9 mouse cellular contexts compared by ENCODE assay signal in genomic region chr1:151863797-151864147, GRCm38 (mm10).
DNase-seq lines count a peak whose midpoint lies in the region; ATAC-seq and TF ChIP-seq lines count a peak whose summit lies in the region.
"Had no signal": no experiment of that assay in that cellular context is flagged by ENCODE, and none has a peak within 500 bp of the region (broad histone marks: within the 10 kb centered on the region; RNA-seq: fewer than 3 reads in every experiment).

No protein-coding gene starts in this region.

- H3K9me3 ChIP-seq in intestine, embryonic 14.5 days (ENCODE audit: control insufficient read depth, low read length): no peaks in the 10 kb centered on the region
- no peaks in the 10 kb centered on the region for H3K9me3 ChIP-seq in intestine, postnatal 0 days (ENCODE audit: control insufficient read depth)
- H3K9me3 ChIP-seq in intestine, embryonic 15.5 days: no peaks in the 10 kb centered on the region
- H3K9me3 ChIP-seq: hindbrain, embryonic 13.5 days had no signal

- H3K4me3 ChIP-seq in intestine, embryonic 14.5 days (ENCODE audit: low read depth, low read length): no peak overlapping the region
- no peak overlapping the region for H3K4me3 ChIP-seq in intestine, postnatal 0 days (ENCODE audit: low read depth, low read length)
- no peak overlapping the region for H3K4me3 ChIP-seq in intestine, embryonic 15.5 days (replicated peaks)
- H3K4me3 ChIP-seq: hindbrain, embryonic 13.5 days had no signal

- TF ChIP-seq CTCF in intestine, postnatal 0 days (IDR thresholded peaks at IDR 0.05; ENCODE audit: low read depth): no peak

- no peaks in the 10 kb centered on the region for H3K27me3 ChIP-seq in intestine, embryonic 14.5 days (replicated peaks; ENCODE audit: control insufficient read depth, insufficient read depth, low read length)
- no peaks in the 10 kb centered on the region for H3K27me3 ChIP-seq in intestine, postnatal 0 days (replicated peaks; ENCODE audit: control insufficient read depth, insufficient read depth, low read length)
- H3K27me3 ChIP-seq in intestine, embryonic 15.5 days (replicated peaks): no peaks in the 10 kb centered on the region
- H3K27me3 ChIP-seq: hindbrain, embryonic 13.5 days had no signal

- peak overlapping the region; percentile 78 for H3K27ac ChIP-seq in intestine, embryonic 14.5 days (ENCODE audit: low read depth)
- H3K27ac ChIP-seq in intestine, postnatal 0 days (ENCODE audit: low read depth, low read length): no peak overlapping the region
- peak overlapping the region; percentile 54 for H3K27ac ChIP-seq in intestine, embryonic 15.5 days
- H3K27ac ChIP-seq: hindbrain, embryonic 13.5 days had no signal

- no peak for ATAC-seq in intestine, embryonic 14.5 days (replicated peaks; ENCODE audit: low FRiP score, low TSS enrichment, low read depth)
- no peak for ATAC-seq in intestine, postnatal 0 days
- ATAC-seq in intestine, embryonic 15.5 days: no peak
- no peak for ATAC-seq in cerebellum, adult (ENCODE audit: insufficient number of reproducible peaks, low FRiP score, low TSS enrichment)

- H3K9ac ChIP-seq in intestine, embryonic 14.5 days (ENCODE audit: low read length): no peak overlapping the region
- no peak overlapping the region for H3K9ac ChIP-seq in intestine, postnatal 0 days (ENCODE audit: low read depth, low read length)
- no peak overlapping the region for H3K9ac ChIP-seq in intestine, embryonic 15.5 days
- H3K9ac ChIP-seq: hindbrain, embryonic 13.5 days had no signal

- H3K36me3 ChIP-seq in intestine, embryonic 14.5 days (ENCODE audit: control insufficient read depth, insufficient read depth, low read length): no peaks in the 10 kb centered on the region
- no peaks in the 10 kb centered on the region for H3K36me3 ChIP-seq in intestine, postnatal 0 days (ENCODE audit: control insufficient read depth, insufficient read depth)
- H3K36me3 ChIP-seq in intestine, embryonic 15.5 days: no peaks in the 10 kb centered on the region
- H3K36me3 ChIP-seq: G1E; hindbrain, embryonic 13.5 days had no signal

- peaks cover 5% of the 10 kb centered on the region for H3K4me1 ChIP-seq in intestine, embryonic 14.5 days (replicated peaks; ENCODE audit: control insufficient read depth, insufficient read depth, low read length)
- H3K4me1 ChIP-seq in intestine, postnatal 0 days (replicated peaks; ENCODE audit: control insufficient read depth, insufficient read depth, low read length): no peaks in the 10 kb centered on the region
- 0 out of 2 replicates have a peak, but pooled peaks cover 2% of the 10 kb centered on the region for H3K4me1 ChIP-seq in intestine, embryonic 15.5 days (replicated peaks)
- H3K4me1 ChIP-seq: hindbrain, embryonic 13.5 days had no signal

- no peak overlapping the region for H3K4me2 ChIP-seq in intestine, embryonic 14.5 days (ENCODE audit: low read length)
- H3K4me2 ChIP-seq in intestine, postnatal 0 days (replicated peaks; ENCODE audit: low read depth): no peak overlapping the region
- H3K4me2 ChIP-seq in intestine, embryonic 15.5 days (replicated peaks): no peak overlapping the region
- H3K4me2 ChIP-seq: hindbrain, embryonic 13.5 days had no signal

- DNase-seq in intestine, embryonic 14.5 days (ENCODE audit: low spot score): peak; percentile 52
- DNase-seq in adrenal gland, postnatal 25 days: peak; percentile 70
- DNase-seq in ovary, postnatal 14 days (ENCODE audit: low spot score): peak; percentile 22
- no peak for DNase-seq in frontal cortex, postnatal 10 days (ENCODE audit: low spot score in 2 of 2)

- WGBS in intestine, embryonic 14.5 days: 78% methylated on average over 12 of the region's 12 CpGs
- WGBS in intestine, postnatal 0 days: 77% methylated on average over 12 of the region's 12 CpGs
- 70% methylated on average over 12 of the region's 12 CpGs for WGBS in intestine, embryonic 15.5 days

Comparison
In these comparisons a context has a peak if more than half of its experiments do, and no peak if none do; other contexts are left out.
1. DNase-seq: peak in intestine, embryonic 14.5 days (single experiment), adrenal gland, postnatal 25 days (single experiment) and ovary, postnatal 14 days (single experiment); none in frontal cortex, postnatal 10 days (0 of 2).